Mouse (Mus musculus) ES-E14 (cell line): ENCODE results near the gene Gtpbp1.

ENCODE experiments used
- CHD2 ChIP-seq: IDR thresholded peaks from 2 replicates; pipeline ENCODE4 v1.6.1; 2014; ENCODE audit warnings: mild to moderate bottlenecking, low read depth, low read length, inconsistent platforms
- HCFC1 ChIP-seq: IDR thresholded peaks from 2 replicates; pipeline ENCODE4 v1.6.1; 2012; ENCODE audit warnings: low read length, inconsistent platforms, borderline replicate concordance; ENCODE audit not compliant: insufficient read depth
- MAFK ChIP-seq: IDR thresholded peaks from 2 replicates; pipeline ENCODE4 v1.6.1; 2014; ENCODE audit warnings: mild to moderate bottlenecking, low read depth, low read length, inconsistent platforms; ENCODE audit not compliant: insufficient read depth
- ZC3H11A ChIP-seq: IDR thresholded peaks from 2 replicates; pipeline ENCODE4 v1.6.1; 2012; ENCODE audit warnings: low read depth, mild to moderate bottlenecking, inconsistent platforms, low read length, borderline replicate concordance
- ZNF384 ChIP-seq: IDR thresholded peaks from 2 replicates; pipeline ENCODE4 v1.6.1; 2012; ENCODE audit warnings: low read depth, low read length, inconsistent platforms

- TF ChIP-seq ZNF384 = no peak
- TF ChIP-seq MAFK = no peak
- TF ChIP-seq CHD2 = no peak
- no peak for TF ChIP-seq ZC3H11A
- no peak for TF ChIP-seq HCFC1
Observed at GRCm38 (mm10) chr15:79734311-79734710, 43.7 kb downstream of the Gtpbp1 start.
